Mouse (Mus musculus) midbrain, embryonic 14.5 days (tissue): ENCODE results near the gene Otud4. TPM values are rescaled to one million over a fixed set of nuclear protein-coding genes. Genes with fewer than 3 reads are reported as not detected.

Source experiments
- ATAC-seq: fragments of 200-750 bp; cut with Nextera tagmentation; 2 replicates; pipeline ENCODE4 v1.8.0; 2017; ENCODE audit warnings: moderate number of reproducible peaks, moderate library complexity; ENCODE audit not compliant: low FRiP score, low TSS enrichment
- DNase-seq: peaks from one replicate; pipeline ENCODE4 v3.0.0-alpha.2; 2015
- H3K27ac ChIP-seq: fragments of 300-500 bp; sonication (generic); replicated peaks from 2 replicates; pipeline ENCODE4 v1.5.1; 2014; ENCODE audit warnings: mild to moderate bottlenecking, low read depth, low read length, moderate library complexity
- H3K27me3 ChIP-seq: fragments of 300-500 bp; sonication (generic); 2 replicates; pipeline ENCODE4 v1.6.1; 2014; ENCODE audit warnings: low read length, control low read depth, mixed read lengths; ENCODE audit not compliant: control insufficient read depth, insufficient read depth
- H3K36me3 ChIP-seq: fragments of 300-500 bp; sonication (generic); 2 replicates; pipeline ENCODE4 v1.6.1; 2014; ENCODE audit warnings: low read length, control low read depth; ENCODE audit not compliant: control insufficient read depth, insufficient read depth
- H3K4me1 ChIP-seq: fragments of 300-500 bp; sonication (generic); 2 replicates; pipeline ENCODE4 v1.6.1; 2014; ENCODE audit warnings: mild to moderate bottlenecking, antibody characterized with exemption, low read length, control low read depth; ENCODE audit not compliant: control insufficient read depth, insufficient read depth
- H3K4me2 ChIP-seq: fragments of 300-500 bp; sonication (generic); 2 replicates; pipeline ENCODE4 v1.6.1; 2014; ENCODE audit warnings: mild to moderate bottlenecking, low read length, moderate library complexity
- H3K4me3 ChIP-seq: fragments of 300-500 bp; sonication (generic); replicated peaks from 2 replicates; pipeline ENCODE4 v1.5.1; 2014; ENCODE audit warnings: low read depth, low read length
- H3K9ac ChIP-seq: fragments of 300-500 bp; sonication (generic); replicated peaks from 2 replicates; pipeline ENCODE4 v1.6.1; 2014; ENCODE audit warnings: mild to moderate bottlenecking, low read length, moderate library complexity
- H3K9me3 ChIP-seq: fragments of 300-500 bp; sonication (generic); 2 replicates; pipeline ENCODE4 v1.6.1; 2016; ENCODE audit warnings: low read length, control low read depth, mixed read lengths; ENCODE audit not compliant: control insufficient read depth
- WGBS: fragments of 180-500 bp; shearing (Covaris S2); extraction: QIAGEN DNeasy Blood & Tissue Kit; methylation state at CpG from one replicate; pipeline ENCODE4 v1.1.7; 2014; 5-methylcytosine and 5-hydroxymethylcytosine counted together
- polyA plus RNA-seq: library from polyadenylated mRNA; unstranded; fragments of >200 nt; fragmentation: Nextera tagmentation; extraction: Ambion mirVana; gene quantifications from 2 replicates; pipeline ENCODE4 v1.2.1, GENCODE M21; 2014

Gene Otud4
- polyA plus RNA-seq, 1 experiment from 2014 or later: 18.2 TPM

DNA sequence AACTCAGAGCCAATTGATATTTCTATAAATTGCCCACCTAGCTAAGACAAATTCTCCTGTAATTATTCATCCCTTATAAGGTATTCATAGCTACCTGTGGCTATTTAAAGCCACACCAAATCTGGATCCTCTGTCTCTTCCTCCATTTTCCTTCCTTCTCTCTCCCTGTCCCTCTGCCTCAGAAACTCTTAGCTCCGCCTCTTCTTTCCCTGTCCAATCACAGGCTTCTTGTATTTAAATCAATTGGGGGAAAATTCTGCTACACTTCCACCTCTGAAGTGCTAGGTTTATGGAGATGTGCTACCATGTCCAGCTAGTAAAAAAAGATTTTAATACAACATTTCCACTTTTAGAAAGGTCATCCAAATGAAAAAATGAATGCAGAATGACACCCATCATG lies 3.9 kb upstream of the Otud4 start:
- Histone ChIP-seq H3K9ac (no peak overlapping the region), H3K4me3 (no peak overlapping the region), H3K27ac (no peak overlapping the region), H3K4me1 (peaks cover 4% of the 10 kb centered on the region; the same call in 1 of the 2 replicates), H3K4me2 (no peak overlapping the region), H3K9me3 (no peaks in the 10 kb centered on the region), H3K36me3 (no peaks in the 10 kb centered on the region), H3K27me3 (no peaks in the 10 kb centered on the region)
- 96% methylated on average over 1 of the region's 1 CpGs for WGBS
- no peak for ATAC-seq
- no peak for DNase-seq

DNA sequence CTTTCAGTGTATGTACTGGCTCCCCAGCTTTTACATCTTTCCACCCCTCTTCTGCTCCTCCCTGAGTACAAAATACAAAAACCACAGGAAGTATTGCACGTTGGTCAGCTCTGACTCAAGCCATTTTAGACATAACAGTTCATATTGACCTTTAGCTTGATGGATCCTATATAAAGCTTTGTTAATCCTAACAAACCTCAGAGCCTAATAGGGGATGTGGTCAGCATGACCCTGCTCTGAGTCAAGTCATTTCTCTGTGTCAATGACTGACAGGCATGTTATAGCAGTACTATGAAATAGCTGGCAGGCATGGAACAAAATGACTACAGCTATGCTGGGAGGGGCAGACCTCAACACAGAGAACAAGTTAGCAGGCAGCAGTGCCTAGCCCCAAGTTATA lies 3.3 kb upstream of the Otud4 start:
- Histone ChIP-seq H3K27ac (no peak overlapping the region), H3K36me3 (no peaks in the 10 kb centered on the region), H3K27me3 (no peaks in the 10 kb centered on the region), H3K4me3 (no peak overlapping the region), H3K4me2 (no peak overlapping the region), H3K4me1 (peaks cover 11% of the 10 kb centered on the region), H3K9ac (no peak overlapping the region), H3K9me3 (no peaks in the 10 kb centered on the region)
- 71% methylated on average over 1 of the region's 1 CpGs for WGBS
- no peak for DNase-seq
- ATAC-seq: no peak

DNA sequence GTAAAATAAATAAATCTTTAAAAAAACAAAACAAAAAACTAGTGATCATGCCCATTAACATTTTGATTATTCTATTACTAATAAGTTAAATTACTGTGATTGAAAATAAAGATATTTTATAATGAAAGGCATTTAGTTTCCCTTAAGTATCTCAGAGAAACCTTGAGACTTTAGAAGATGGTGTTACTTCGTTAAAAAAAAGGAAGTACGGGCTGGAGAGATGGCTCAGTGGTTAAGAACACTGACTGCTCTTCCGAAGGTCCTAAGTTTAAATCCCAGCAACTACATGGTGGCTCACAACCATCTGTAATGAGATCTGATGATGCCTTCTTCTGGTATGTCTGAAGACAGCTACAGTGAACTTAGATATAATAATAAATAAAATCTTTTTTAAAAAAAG lies 2.2 kb upstream of the Otud4 start:
- Histone ChIP-seq H3K27me3 (no peaks in the 10 kb centered on the region), H3K27ac (no peak overlapping the region), H3K9ac (no peak overlapping the region), H3K9me3 (no peaks in the 10 kb centered on the region), H3K4me3 (no peak overlapping the region), H3K36me3 (no peaks in the 10 kb centered on the region), H3K4me2 (no peak overlapping the region), H3K4me1 (peaks cover 22% of the 10 kb centered on the region)
- DNase-seq (no peak), ATAC-seq (no peak)
- WGBS: 87% methylated on average over 3 of the region's 3 CpGs

DNA sequence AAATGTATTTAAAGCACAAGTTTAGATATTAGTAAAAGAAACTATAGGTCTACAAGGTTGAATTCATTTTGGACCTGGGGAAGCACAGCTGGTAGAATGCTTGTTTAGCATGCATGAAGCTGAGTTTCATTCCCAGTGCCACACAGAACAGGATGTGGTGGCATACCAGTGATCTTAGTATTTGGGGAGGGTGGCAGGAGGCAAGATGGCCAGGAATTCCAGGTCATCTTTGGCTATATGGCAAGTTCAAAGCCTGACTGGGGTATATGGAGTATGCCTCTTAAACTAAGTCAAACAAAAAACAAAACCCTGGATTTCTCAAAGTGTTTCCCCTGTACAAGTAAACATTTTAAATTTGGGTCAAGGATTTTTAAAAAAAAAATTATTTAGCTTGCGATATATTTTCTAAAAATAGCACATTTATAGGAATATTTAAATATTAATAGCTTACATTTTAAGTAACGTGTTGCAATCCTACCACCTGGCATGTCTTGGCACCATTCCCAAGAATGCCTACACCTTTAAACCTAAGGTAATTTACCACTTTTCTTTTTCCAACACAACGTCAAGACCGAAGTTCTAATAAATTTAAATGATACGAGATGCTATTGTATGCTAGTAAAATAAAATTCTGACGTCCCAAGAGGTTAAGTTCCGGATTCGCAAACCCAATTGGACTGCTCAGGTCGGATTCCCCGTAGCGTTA lies 1.3 kb upstream of the Otud4 start:
- ATAC-seq: no peak
- H3K9ac ChIP-seq: peak overlapping the region; percentile 82
- H3K4me3 ChIP-seq: peak overlapping the region; percentile 90
- peak overlapping the region; percentile 97 for H3K27ac ChIP-seq
- H3K27me3 ChIP-seq: no peaks in the 10 kb centered on the region
- peaks cover 27% of the 10 kb centered on the region for H3K4me1 ChIP-seq
- H3K36me3 ChIP-seq: no peaks in the 10 kb centered on the region
- peak overlapping the region; percentile 81 for H3K4me2 ChIP-seq
- 9% methylated on average over 11 of the region's 11 CpGs for WGBS
- no peaks in the 10 kb centered on the region for H3K9me3 ChIP-seq
- DNase-seq: no peak

DNA sequence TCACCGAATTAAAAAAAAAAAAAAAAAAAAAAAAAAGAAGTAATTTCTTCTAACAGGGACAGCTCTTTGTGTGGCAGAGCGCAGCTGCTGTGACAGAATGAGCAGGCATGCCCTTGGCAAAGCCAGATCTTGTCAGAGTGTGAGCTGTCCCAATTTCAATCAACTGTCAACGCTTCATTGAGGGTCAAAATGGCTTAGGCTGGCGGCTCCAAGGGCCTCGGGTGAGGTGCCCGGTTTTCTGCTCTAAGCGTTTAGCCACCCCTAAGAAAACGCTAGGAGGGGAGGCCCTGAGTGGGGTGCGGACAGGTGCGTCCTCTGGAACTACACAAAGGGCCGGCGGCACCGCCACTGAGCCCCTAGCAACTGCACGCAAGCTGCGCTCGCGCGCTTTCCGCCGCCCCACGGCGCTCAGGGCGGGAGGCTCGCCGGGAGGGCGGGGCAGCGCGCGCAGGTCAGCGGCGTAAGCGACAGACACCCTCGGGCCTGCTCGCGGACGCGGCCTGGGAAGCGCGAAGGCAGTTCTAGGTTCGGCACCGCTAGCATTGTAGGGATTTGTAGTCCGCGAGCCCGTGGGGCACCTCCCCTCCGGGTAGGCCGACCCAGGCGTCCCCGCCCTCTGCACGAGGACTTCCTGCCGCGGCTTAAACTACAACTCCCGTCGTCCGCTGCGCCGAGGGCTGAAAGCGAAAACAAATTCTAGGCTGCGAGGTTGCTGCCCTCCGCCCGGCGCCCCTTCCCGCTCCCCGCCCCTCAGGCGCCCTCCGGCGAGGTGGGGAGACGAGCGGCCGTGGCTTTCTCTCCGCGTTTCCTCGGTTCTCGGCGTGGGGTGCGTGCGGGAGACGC lies 490 bp upstream of the Otud4 start:
- Histone ChIP-seq H3K9me3 (no peaks in the 10 kb centered on the region), H3K9ac (peak overlapping the region; percentile 82), H3K4me3 (peak overlapping the region; percentile 90), H3K36me3 (0 out of 2 replicates have a peak, but pooled peaks cover 3% of the 10 kb centered on the region), H3K27me3 (no peaks in the 10 kb centered on the region), H3K4me2 (peak overlapping the region; percentile 81), H3K27ac (peak overlapping the region; percentile 97), H3K4me1 (peaks cover 30% of the 10 kb centered on the region)
- ATAC-seq (peak; percentile 98), DNase-seq (peak; percentile 99)
- under 1% methylated on average over 76 of the region's 77 CpGs for WGBS

DNA sequence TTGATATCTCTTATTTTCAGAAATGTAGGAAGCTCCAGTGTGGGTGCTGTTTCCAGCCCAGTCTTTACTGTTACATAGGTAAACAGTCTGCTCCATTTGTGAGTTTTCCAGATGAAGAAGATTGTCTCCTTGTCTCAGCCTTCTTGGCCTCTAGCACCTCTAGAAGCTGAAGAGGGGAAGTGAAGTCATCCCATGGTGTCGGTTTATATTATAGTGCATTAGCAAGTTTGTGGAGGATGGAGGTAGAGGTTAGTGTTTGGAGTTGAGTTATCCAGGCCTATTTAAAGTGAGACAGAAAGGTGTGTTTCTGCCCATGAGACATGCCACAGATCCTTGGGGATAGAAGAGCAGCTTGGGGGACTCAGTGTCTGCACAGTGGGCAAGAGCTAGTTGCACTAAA lies 1.7 kb downstream of the Otud4 start:
- no peaks in the 10 kb centered on the region for H3K9me3 ChIP-seq
- H3K4me3 ChIP-seq: peak overlapping the region; percentile 90
- no peak for ATAC-seq
- 31% methylated on average over 1 of the region's 1 CpGs for WGBS
- no peak for DNase-seq
- peaks cover 21% of the 10 kb centered on the region for H3K36me3 ChIP-seq
- peak overlapping the region; percentile 81 for H3K4me2 ChIP-seq
- no peaks in the 10 kb centered on the region for H3K27me3 ChIP-seq
- no peak overlapping the region for H3K27ac ChIP-seq
- H3K4me1 ChIP-seq: peaks cover 30% of the 10 kb centered on the region
- peak overlapping the region; percentile 31 for H3K9ac ChIP-seq

DNA sequence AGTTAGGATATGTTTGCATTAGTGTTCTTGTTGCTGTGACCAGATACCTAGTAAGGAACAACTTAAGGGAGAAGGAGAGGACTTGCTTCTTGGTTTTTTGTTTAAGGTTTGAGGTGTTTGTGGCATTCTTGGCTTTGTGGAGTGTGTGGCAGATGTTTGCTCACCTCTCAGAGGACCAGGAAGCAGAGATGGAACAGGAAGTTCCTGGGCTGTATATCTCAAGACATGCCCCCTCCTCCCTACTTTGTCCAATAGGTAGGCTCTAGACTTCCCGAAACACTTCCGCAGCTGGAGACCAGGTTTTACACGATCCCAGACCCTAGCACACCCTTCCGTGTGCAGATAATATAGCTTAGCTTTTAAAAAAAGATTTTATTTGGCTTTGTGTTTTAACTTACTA lies 10.2 kb downstream of the Otud4 start:
- 96% methylated on average over 4 of the region's 4 CpGs for WGBS
- no peak for DNase-seq

DNA sequence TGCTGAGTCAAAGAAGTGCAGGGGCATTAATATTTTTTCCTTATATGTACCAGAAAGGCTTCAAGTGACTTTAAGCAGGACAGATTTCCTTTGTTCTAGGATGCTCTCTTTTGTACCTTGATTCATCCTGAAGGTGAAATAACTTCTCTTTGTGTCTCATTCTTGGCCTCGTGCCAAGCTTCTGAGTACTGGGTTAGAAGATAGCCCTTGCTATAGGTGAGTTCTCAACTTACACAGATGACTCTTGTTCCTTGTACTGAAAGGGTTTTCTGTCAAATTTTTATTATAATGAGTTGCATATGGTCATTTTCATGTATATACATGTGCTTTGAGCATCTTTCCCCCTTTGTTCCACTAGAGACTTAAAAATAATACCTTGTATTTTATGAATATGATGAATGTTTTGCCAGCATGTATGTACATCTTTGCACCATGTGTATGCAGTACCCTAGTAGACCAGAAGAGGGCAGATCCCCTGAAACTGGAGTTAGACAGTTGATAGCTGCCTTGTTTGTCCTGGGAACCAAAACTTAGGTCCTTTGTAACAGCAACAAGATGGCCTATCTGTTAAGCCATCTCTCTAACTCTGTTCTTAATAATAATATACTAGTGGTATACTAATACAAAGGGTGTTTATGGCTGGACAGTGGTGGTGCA lies 10.9 kb downstream of the Otud4 start:
- Histone ChIP-seq H3K9ac (no peak overlapping the region), H3K27ac (no peak overlapping the region), H3K4me1 (no peaks in the 10 kb centered on the region), H3K9me3 (no peaks in the 10 kb centered on the region), H3K27me3 (no peaks in the 10 kb centered on the region), H3K36me3 (peaks cover 33% of the 10 kb centered on the region), H3K4me3 (no peak overlapping the region), H3K4me2 (no peak overlapping the region)
- ATAC-seq (no peak), DNase-seq (peak; percentile 43)
- WGBS: 92% methylated on average over 1 of the region's 1 CpGs

More for the DNA sequence above, 10.2 kb downstream of the Otud4 start:
- H3K27me3 ChIP-seq: no peaks in the 10 kb centered on the region
- H3K4me1 ChIP-seq: no peaks in the 10 kb centered on the region
- no peak overlapping the region for H3K4me3 ChIP-seq
- no peak overlapping the region for H3K27ac ChIP-seq
- ATAC-seq: no peak
- peaks cover 31% of the 10 kb centered on the region for H3K36me3 ChIP-seq
- H3K9ac ChIP-seq: no peak overlapping the region
- no peak overlapping the region for H3K4me2 ChIP-seq
- no peaks in the 10 kb centered on the region for H3K9me3 ChIP-seq
